Mouse (Mus musculus): ENCODE results near the gene Ksr1. TPM values are rescaled to one million over a fixed set of nuclear protein-coding genes. Genes with fewer than 3 reads are reported as not detected.
"Not testable (repeated sequence)": the region's sequence is repeated elsewhere in the genome, so short reads cannot be mapped to it uniquely, and the experiment has no call there.

The Ksr1 gene
- polyA plus RNA-seq, 1 experiment, result 28.1 TPM

GRCm38 (mm10) chr11:78999118-78999517, 147.1 kb downstream of the Ksr1 start:
- DNase-seq, result no peak
- H3K27ac ChIP-seq (ENCODE audit: control insufficient read depth, insufficient read depth, low read length), result no peak overlapping the region
- no peaks in the 10 kb centered on the region for H3K27me3 ChIP-seq (ENCODE audit: control insufficient read depth, insufficient read depth, low read length)
- WGBS, result 39% methylated on average over 6 of the region's 6 CpGs
- no peaks in the 10 kb centered on the region for H3K36me3 ChIP-seq (ENCODE audit: control insufficient read depth, insufficient read depth, low read length)
- TF ChIP-seq POLR2A (IDR thresholded peaks at IDR 0.05; ENCODE audit: control insufficient read depth, extremely low read depth, insufficient read depth, low read length, poor library complexity) (no peak), CTCF (IDR thresholded peaks at IDR 0.05; ENCODE audit: borderline replicate concordance, control insufficient read depth, extremely low read depth, insufficient read depth, low read length, poor library complexity) (no peak)
- H3K4me1 ChIP-seq (replicated peaks; ENCODE audit: control insufficient read depth, insufficient read depth, low read length), result peaks cover 32% of the 10 kb centered on the region
- no peak overlapping the region for H3K4me3 ChIP-seq (ENCODE audit: control insufficient read depth, insufficient read depth, low read length)

DNA sequence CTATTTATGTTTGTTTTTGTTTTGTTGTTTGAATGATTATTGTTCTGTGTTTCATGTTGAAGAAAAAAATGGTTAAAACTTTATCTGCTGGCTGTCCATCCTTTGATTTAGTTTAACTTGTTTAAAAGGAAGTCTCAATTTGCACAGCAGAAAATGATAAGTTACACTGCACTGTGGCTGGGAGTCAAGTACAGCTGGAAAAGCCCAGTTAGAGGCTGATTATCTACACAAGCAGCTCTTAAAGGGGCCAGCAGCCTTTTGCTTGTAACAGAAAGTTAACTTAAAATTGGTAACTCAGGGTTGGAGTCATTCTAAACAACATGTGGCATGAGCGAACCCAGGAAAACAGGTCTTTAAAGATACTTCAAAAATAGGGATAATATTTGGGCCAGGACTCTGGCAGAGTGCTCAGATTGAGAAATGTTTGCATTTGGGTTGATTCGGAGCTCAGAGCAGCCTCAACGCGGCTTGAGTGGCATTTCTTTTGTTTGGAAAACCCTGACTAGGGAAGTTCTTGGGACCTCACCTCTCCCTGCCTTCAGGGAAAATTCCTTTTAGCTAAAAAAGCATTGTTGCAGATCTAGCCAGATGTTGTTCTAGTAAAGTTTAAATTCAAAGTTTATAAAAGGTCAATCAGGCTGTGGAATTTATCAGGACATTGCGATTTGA, 155.2 kb downstream of the Ksr1 start:
- not testable (repeated sequence) for H3K4me1 ChIP-seq (replicated peaks; ENCODE audit: control insufficient read depth, insufficient read depth, low read length); DNase-seq; H3K27ac ChIP-seq (ENCODE audit: control insufficient read depth, insufficient read depth, low read length); H3K4me3 ChIP-seq (ENCODE audit: control insufficient read depth, insufficient read depth, low read length); H3K27me3 ChIP-seq (ENCODE audit: control insufficient read depth, insufficient read depth, low read length); H3K36me3 ChIP-seq (ENCODE audit: control insufficient read depth, insufficient read depth, low read length)
- 94% methylated on average over 5 of the region's 5 CpGs for WGBS

DNA sequence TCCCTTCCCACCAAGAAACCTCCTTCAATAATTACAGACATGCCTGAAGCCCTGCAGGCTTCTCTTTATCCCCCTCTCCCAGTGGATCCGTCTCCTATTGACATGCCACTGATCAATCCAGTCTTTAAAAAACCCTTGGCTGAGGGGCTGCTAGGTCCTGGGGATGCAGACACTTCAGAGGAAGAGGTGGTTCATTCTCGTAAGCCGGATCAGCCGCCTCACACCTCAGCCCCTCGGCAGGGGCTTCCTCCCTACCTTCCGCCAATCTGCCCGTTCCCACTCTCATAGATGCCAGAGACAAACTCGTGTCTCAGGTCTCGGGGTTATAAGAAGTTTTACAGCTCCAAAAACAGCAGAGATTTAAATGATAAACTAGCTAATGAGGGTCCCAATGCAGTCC, 156.1 kb downstream of the Ksr1 start:
- DNase-seq, result no peak
- peaks cover 2% of the 10 kb centered on the region for H3K4me1 ChIP-seq (replicated peaks; ENCODE audit: control insufficient read depth, insufficient read depth, low read length)
- H3K27ac ChIP-seq (ENCODE audit: control insufficient read depth, insufficient read depth, low read length), result no peak overlapping the region
- 98% methylated on average over 9 of the region's 9 CpGs for WGBS
- H3K27me3 ChIP-seq (ENCODE audit: control insufficient read depth, insufficient read depth, low read length), result no peaks in the 10 kb centered on the region
- TF ChIP-seq POLR2A (IDR thresholded peaks at IDR 0.05; ENCODE audit: control insufficient read depth, extremely low read depth, insufficient read depth, low read length, poor library complexity) (no peak), CTCF (IDR thresholded peaks at IDR 0.05; ENCODE audit: borderline replicate concordance, control insufficient read depth, extremely low read depth, insufficient read depth, low read length, poor library complexity) (no peak)
- no peaks in the 10 kb centered on the region for H3K36me3 ChIP-seq (ENCODE audit: control insufficient read depth, insufficient read depth, low read length)
- no peak overlapping the region for H3K4me3 ChIP-seq (ENCODE audit: control insufficient read depth, insufficient read depth, low read length)

DNA sequence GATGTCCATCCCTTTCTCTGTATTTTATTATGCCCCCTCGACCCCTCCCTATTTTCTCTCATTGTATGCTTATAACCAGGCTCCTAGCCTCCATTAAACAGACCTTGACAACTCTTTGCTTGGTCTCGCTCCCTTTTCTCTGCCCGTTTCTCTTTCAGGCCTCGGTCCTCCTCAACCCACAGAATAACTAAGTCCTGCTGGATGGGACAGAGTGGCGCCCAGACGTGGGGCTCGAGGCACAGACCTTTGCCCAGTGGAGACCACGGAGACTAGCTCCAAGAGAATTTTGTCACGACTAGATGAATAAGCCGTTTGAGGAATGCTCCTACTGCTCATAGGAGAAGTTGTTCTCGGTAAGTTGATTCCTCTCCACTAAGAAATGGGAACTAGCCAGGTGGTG, 157.0 kb downstream of the Ksr1 start:
- H3K4me1 ChIP-seq (replicated peaks; ENCODE audit: control insufficient read depth, insufficient read depth, low read length); H3K36me3 ChIP-seq (ENCODE audit: control insufficient read depth, insufficient read depth, low read length); H3K27me3 ChIP-seq (ENCODE audit: control insufficient read depth, insufficient read depth, low read length); H3K4me3 ChIP-seq (ENCODE audit: control insufficient read depth, insufficient read depth, low read length); DNase-seq; H3K27ac ChIP-seq (ENCODE audit: control insufficient read depth, insufficient read depth, low read length): not testable (repeated sequence)
- 96% methylated on average over 11 of the region's 11 CpGs for WGBS

GRCm38 (mm10) chr11:78986311-78987002, 159.8 kb downstream of the Ksr1 start:
- H3K27ac ChIP-seq (ENCODE audit: control insufficient read depth, insufficient read depth, low read length), result no peak overlapping the region
- TF ChIP-seq POLR2A (IDR thresholded peaks at IDR 0.05; ENCODE audit: control insufficient read depth, extremely low read depth, insufficient read depth, low read length, poor library complexity) (no peak), CTCF (IDR thresholded peaks at IDR 0.05; ENCODE audit: borderline replicate concordance, control insufficient read depth, extremely low read depth, insufficient read depth, low read length, poor library complexity) (no peak)

DNA sequence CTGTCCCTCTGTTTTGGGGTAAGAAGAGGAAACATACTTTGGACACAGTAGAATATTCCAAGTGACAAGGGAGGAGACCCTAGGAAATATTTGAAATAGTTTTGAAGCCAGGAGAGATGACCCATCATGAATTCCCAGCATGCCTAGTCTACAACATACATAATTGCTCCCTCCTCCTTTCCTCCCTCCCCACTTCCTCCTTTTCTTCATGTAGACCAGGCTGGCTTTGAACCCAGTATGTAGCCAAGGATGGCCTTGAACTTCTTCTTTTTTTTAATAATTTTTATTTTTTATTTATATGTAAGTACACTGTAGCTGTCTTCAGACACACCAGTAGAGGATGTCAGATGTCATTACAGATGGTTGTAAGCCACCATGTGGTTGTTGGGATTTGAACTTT, 160.7 kb downstream of the Ksr1 start:
- no peak overlapping the region for H3K27ac ChIP-seq (ENCODE audit: control insufficient read depth, insufficient read depth, low read length)
- no peak for DNase-seq
- H3K4me1 ChIP-seq (replicated peaks; ENCODE audit: control insufficient read depth, insufficient read depth, low read length), result peaks cover 27% of the 10 kb centered on the region
- no peaks in the 10 kb centered on the region for H3K36me3 ChIP-seq (ENCODE audit: control insufficient read depth, insufficient read depth, low read length)
- H3K27me3 ChIP-seq (ENCODE audit: control insufficient read depth, insufficient read depth, low read length), result no peaks in the 10 kb centered on the region
- TF ChIP-seq POLR2A (IDR thresholded peaks at IDR 0.05; ENCODE audit: control insufficient read depth, extremely low read depth, insufficient read depth, low read length, poor library complexity) (no peak), CTCF (IDR thresholded peaks at IDR 0.05; ENCODE audit: borderline replicate concordance, control insufficient read depth, extremely low read depth, insufficient read depth, low read length, poor library complexity) (no peak)
- H3K4me3 ChIP-seq (ENCODE audit: control insufficient read depth, insufficient read depth, low read length), result no peak overlapping the region

More at GRCm38 (mm10) chr11:78986311-78987002, 159.8 kb downstream of the Ksr1 start:
- Histone ChIP-seq H3K4me3 (ENCODE audit: control insufficient read depth, insufficient read depth, low read length) (no peak overlapping the region), H3K27me3 (ENCODE audit: control insufficient read depth, insufficient read depth, low read length) (no peaks in the 10 kb centered on the region), H3K36me3 (ENCODE audit: control insufficient read depth, insufficient read depth, low read length) (no peaks in the 10 kb centered on the region), H3K4me1 (replicated peaks; ENCODE audit: control insufficient read depth, insufficient read depth, low read length) (peaks cover 22% of the 10 kb centered on the region)
- DNase-seq, result no peak
- WGBS, result 93% methylated on average over 10 of the region's 10 CpGs
